Mouse (Mus musculus): ENCODE data around the gene Miox. TPM values are rescaled to one million over a fixed set of nuclear protein-coding genes. Genes with fewer than 3 reads are reported as not detected.

Gene Miox
- polyA plus RNA-seq, 1 experiment from 2014 or later, result not detected

DNA sequence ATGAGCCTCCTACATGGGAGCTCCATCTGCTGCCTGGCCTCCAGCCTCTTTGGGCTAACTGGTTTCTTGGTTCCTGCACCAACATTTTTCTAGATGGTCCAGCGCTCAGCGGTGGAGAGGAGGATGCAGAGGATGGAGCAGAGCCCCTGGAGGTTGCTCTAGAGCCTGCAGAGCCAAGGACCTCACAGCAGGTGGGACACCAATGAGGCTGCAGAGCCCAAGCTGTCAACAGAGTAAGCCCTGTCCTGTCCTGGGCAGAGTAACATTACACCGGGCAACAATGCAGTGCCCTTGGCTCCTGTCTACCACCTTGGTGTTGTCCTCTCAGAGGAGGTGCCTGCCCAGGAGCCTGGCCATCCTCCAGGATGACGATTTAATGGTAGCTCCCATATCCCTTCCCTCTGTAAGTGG is 30.9 kb downstream of the Miox start:
- H3K36me3 ChIP-seq (ENCODE audit: control insufficient read depth, insufficient read depth), result peaks cover 86% of the 10 kb centered on the region
- no peak overlapping the region for H3K9ac ChIP-seq (ENCODE audit: low read length)
- WGBS, result 86% methylated on average over 4 of the region's 4 CpGs

GRCm38 (mm10) chr15:89372068-89372467 is 37.9 kb downstream of the Miox start:
- H3K27me3 ChIP-seq (ENCODE audit: control insufficient read depth, insufficient read depth, low read length), result peaks cover 11% of the 10 kb centered on the region
- H3K4me3 ChIP-seq (ENCODE audit: low read length), result no peak overlapping the region
- no peak overlapping the region for H3K27ac ChIP-seq (ENCODE audit: low read length)
- ATAC-seq (replicated peaks; ENCODE audit: extremely low read depth, insufficient read depth, low FRiP score), result no peak
- H3K9me3 ChIP-seq (replicated peaks; ENCODE audit: control insufficient read depth, low read length), result no peaks in the 10 kb centered on the region
- no peak overlapping the region for H3K9ac ChIP-seq (ENCODE audit: low read length)
- H3K4me1 ChIP-seq (ENCODE audit: control insufficient read depth, insufficient read depth, low read length), result peaks cover 13% of the 10 kb centered on the region
- WGBS, result 88% methylated on average over 13 of the region's 13 CpGs
- H3K36me3 ChIP-seq (ENCODE audit: control insufficient read depth, insufficient read depth), result peaks cover 52% of the 10 kb centered on the region
- no peak overlapping the region for H3K4me2 ChIP-seq (ENCODE audit: low read depth, low read length)

More for the DNA sequence above, 30.9 kb downstream of the Miox start:
- Histone ChIP-seq H3K27ac (ENCODE audit: low read length) (no peak overlapping the region), H3K27me3 (ENCODE audit: control insufficient read depth, insufficient read depth, low read length) (no peaks in the 10 kb centered on the region), H3K4me1 (ENCODE audit: control insufficient read depth, insufficient read depth, low read length) (no peaks in the 10 kb centered on the region), H3K4me2 (ENCODE audit: low read depth, low read length) (no peak overlapping the region), H3K4me3 (ENCODE audit: low read length) (no peak overlapping the region), H3K9me3 (replicated peaks; ENCODE audit: control insufficient read depth, low read length) (no peaks in the 10 kb centered on the region)
- ATAC-seq (replicated peaks; ENCODE audit: extremely low read depth, insufficient read depth, low FRiP score), result no peak

- WGBS, result 83% methylated on average over 7 of the region's 7 CpGs
- peak overlapping the region; percentile 93 for H3K4me2 ChIP-seq (ENCODE audit: low read depth, low read length)
- H3K27ac ChIP-seq (ENCODE audit: low read length), result peak overlapping the region; percentile 97
- H3K9ac ChIP-seq (ENCODE audit: low read length), result peak overlapping the region; percentile 91; the same call in 1 of the 2 replicates
- peaks cover 15% of the 10 kb centered on the region for H3K4me1 ChIP-seq (ENCODE audit: control insufficient read depth, insufficient read depth, low read length)
- peak overlapping the region; percentile 88; the same call in 1 of the 2 replicates for H3K4me3 ChIP-seq (ENCODE audit: low read length)
- H3K36me3 ChIP-seq (ENCODE audit: control insufficient read depth, insufficient read depth), result peaks cover 48% of the 10 kb centered on the region
- H3K27me3 ChIP-seq (ENCODE audit: control insufficient read depth, insufficient read depth, low read length), result peaks cover 16% of the 10 kb centered on the region
- no peak for ATAC-seq (replicated peaks; ENCODE audit: extremely low read depth, insufficient read depth, low FRiP score)
- no peaks in the 10 kb centered on the region for H3K9me3 ChIP-seq (replicated peaks; ENCODE audit: control insufficient read depth, low read length)
These were observed 38.3 kb downstream of the Miox start for GRCm38 (mm10) chr15:89372536-89372935.

- Histone ChIP-seq H3K9ac (ENCODE audit: low read length) (peak overlapping the region; percentile 91), H3K36me3 (ENCODE audit: control insufficient read depth, insufficient read depth) (peaks cover 42% of the 10 kb centered on the region), H3K4me3 (ENCODE audit: low read length) (peak overlapping the region; percentile 88), H3K9me3 (replicated peaks; ENCODE audit: control insufficient read depth, low read length) (no peaks in the 10 kb centered on the region), H3K27me3 (ENCODE audit: control insufficient read depth, insufficient read depth, low read length) (peaks cover 23% of the 10 kb centered on the region), H3K4me2 (ENCODE audit: low read depth, low read length) (peak overlapping the region; percentile 93), H3K4me1 (ENCODE audit: control insufficient read depth, insufficient read depth, low read length) (peaks cover 15% of the 10 kb centered on the region), H3K27ac (ENCODE audit: low read length) (peak overlapping the region; percentile 97)
- 2% methylated on average over 35 of the region's 35 CpGs for WGBS
- ATAC-seq (replicated peaks; ENCODE audit: extremely low read depth, insufficient read depth, low FRiP score), result peak; percentile 86
These were observed 39.0 kb downstream of the Miox start for GRCm38 (mm10) chr15:89373027-89373761.

DNA sequence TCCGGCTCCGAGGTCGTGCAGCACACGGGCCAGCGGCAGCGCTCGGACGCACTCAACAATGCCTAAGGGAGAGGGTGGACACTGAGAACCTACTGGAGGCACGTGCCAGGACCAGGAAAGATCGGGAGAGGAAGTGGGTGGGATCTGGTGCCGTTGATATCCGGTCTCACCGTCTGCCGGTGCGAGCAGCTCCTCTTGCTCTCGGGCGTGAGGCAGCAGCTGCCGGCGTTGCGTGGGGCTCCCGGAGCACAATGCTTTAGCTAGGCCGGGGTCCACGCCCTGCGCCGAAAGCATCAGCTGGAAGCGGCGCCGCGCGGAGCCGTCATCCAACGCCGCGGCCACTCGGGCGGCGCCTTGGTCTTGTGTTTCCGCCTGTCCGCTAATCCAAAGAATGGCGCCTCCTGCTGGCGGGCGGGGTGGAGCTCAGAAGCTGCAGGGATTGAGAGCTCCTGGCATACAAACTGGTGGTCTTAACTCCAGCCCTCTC is 39.6 kb downstream of the Miox start, which contains the start of gene Sco2:
Sco2 (minus strand) TSS at position 85 of the 487 bp plus-strand sequence.
- H3K27me3 ChIP-seq (ENCODE audit: control insufficient read depth, insufficient read depth, low read length), result peaks cover 27% of the 10 kb centered on the region
- H3K36me3 ChIP-seq (ENCODE audit: control insufficient read depth, insufficient read depth), result peaks cover 36% of the 10 kb centered on the region
- no peaks in the 10 kb centered on the region for H3K9me3 ChIP-seq (replicated peaks; ENCODE audit: control insufficient read depth, low read length)
- peak within 1 kb of the TSS; percentile 93 for H3K4me2 ChIP-seq (ENCODE audit: low read depth, low read length)
- peak within 1 kb of the TSS; percentile 97 for H3K27ac ChIP-seq (ENCODE audit: low read length)
- WGBS, result 0% methylated on average over 42 of the region's 42 CpGs
- H3K4me1 ChIP-seq (ENCODE audit: control insufficient read depth, insufficient read depth, low read length), result peaks cover 19% of the 10 kb centered on the region
- peak within 1 kb of the TSS; percentile 88 for H3K4me3 ChIP-seq (ENCODE audit: low read length)
- peak within 1 kb of the TSS; percentile 91 for H3K9ac ChIP-seq (ENCODE audit: low read length)
- ATAC-seq (replicated peaks; ENCODE audit: extremely low read depth, insufficient read depth, low FRiP score), result peak; percentile 83

- Histone ChIP-seq H3K4me3 (ENCODE audit: low read length) (peak overlapping the region; percentile 88), H3K4me2 (ENCODE audit: low read depth, low read length) (peak overlapping the region; percentile 93), H3K9me3 (replicated peaks; ENCODE audit: control insufficient read depth, low read length) (no peaks in the 10 kb centered on the region), H3K9ac (ENCODE audit: low read length) (peak overlapping the region; percentile 91), H3K36me3 (ENCODE audit: control insufficient read depth, insufficient read depth) (peaks cover 30% of the 10 kb centered on the region), H3K27me3 (ENCODE audit: control insufficient read depth, insufficient read depth, low read length) (peaks cover 32% of the 10 kb centered on the region), H3K4me1 (ENCODE audit: control insufficient read depth, insufficient read depth, low read length) (peaks cover 25% of the 10 kb centered on the region), H3K27ac (ENCODE audit: low read length) (peak overlapping the region; percentile 97)
- ATAC-seq (replicated peaks; ENCODE audit: extremely low read depth, insufficient read depth, low FRiP score), result peak; percentile 6; the same call in 1 of the 2 replicates
- WGBS, result 41% methylated on average over 9 of the region's 9 CpGs
These were observed 40.1 kb downstream of the Miox start for GRCm38 (mm10) chr15:89374340-89374739.

GRCm38 (mm10) chr15:89374801-89375534 is 40.8 kb downstream of the Miox start:
- H3K27me3 ChIP-seq (ENCODE audit: control insufficient read depth, insufficient read depth, low read length), result peaks cover 32% of the 10 kb centered on the region
- no peak for ATAC-seq (replicated peaks; ENCODE audit: extremely low read depth, insufficient read depth, low FRiP score)
- H3K4me1 ChIP-seq (ENCODE audit: control insufficient read depth, insufficient read depth, low read length), result peaks cover 28% of the 10 kb centered on the region
- H3K4me3 ChIP-seq (ENCODE audit: low read length), result no peak overlapping the region
- H3K27ac ChIP-seq (ENCODE audit: low read length), result no peak overlapping the region
- no peaks in the 10 kb centered on the region for H3K9me3 ChIP-seq (replicated peaks; ENCODE audit: control insufficient read depth, low read length)
- no peak overlapping the region for H3K9ac ChIP-seq (ENCODE audit: low read length)
- H3K4me2 ChIP-seq (ENCODE audit: low read depth, low read length), result no peak overlapping the region
- peaks cover 24% of the 10 kb centered on the region for H3K36me3 ChIP-seq (ENCODE audit: control insufficient read depth, insufficient read depth)
- 90% methylated on average over 17 of the region's 17 CpGs for WGBS

DNA sequence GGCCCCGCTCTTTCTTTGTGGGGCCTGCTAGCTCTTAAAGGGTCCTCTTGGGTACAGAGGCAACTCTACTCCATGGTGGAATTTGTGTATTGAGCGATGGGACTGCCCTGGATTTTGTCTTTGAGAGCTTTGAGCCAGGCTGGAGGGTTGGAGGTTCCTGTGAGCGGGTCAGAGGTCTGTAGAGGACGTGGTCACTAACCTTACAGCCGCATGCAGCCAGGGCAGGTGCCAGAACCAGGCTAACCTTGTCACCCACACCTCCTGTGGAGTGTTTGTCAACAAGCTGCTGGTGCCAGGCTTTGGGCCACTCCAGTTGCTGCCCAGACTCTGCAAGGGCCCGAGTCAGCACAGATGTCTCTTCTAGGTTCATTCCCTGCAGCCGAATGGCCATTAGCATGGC is 41.8 kb downstream of the Miox start:
- no peak overlapping the region for H3K9ac ChIP-seq (ENCODE audit: low read length)
- H3K4me1 ChIP-seq (ENCODE audit: control insufficient read depth, insufficient read depth, low read length), result peaks cover 28% of the 10 kb centered on the region
- peaks cover 14% of the 10 kb centered on the region for H3K36me3 ChIP-seq (ENCODE audit: control insufficient read depth, insufficient read depth)
- ATAC-seq (replicated peaks; ENCODE audit: extremely low read depth, insufficient read depth, low FRiP score), result no peak
- peaks cover 35% of the 10 kb centered on the region for H3K27me3 ChIP-seq (ENCODE audit: control insufficient read depth, insufficient read depth, low read length)
- H3K4me3 ChIP-seq (ENCODE audit: low read length), result no peak overlapping the region
- H3K4me2 ChIP-seq (ENCODE audit: low read depth, low read length), result no peak overlapping the region
- H3K9me3 ChIP-seq (replicated peaks; ENCODE audit: control insufficient read depth, low read length), result no peaks in the 10 kb centered on the region
- WGBS, result 72% methylated on average over 7 of the region's 7 CpGs
- no peak overlapping the region for H3K27ac ChIP-seq (ENCODE audit: low read length)
